Mouse (Mus musculus): Measurements from ENCODE around the gene Bmper. TPM values are rescaled to one million over a fixed set of nuclear protein-coding genes. Genes with fewer than 3 reads are reported as not detected.

Gene Bmper
- total and polyA plus RNA-seq, 2 experiments from 2014 or later, result 6.7 to 9.9 TPM

- peak; percentile 51 for DNase-seq (ENCODE audit: low spot score)
Observed at GRCm38 (mm10) chr9:23495400-23495799, 272.5 kb downstream of the Bmper start.

GRCm38 (mm10) chr9:23497626-23498025 is 274.8 kb downstream of the Bmper start:
- H3K27ac ChIP-seq, result no peak overlapping the region
- H3K36me3 ChIP-seq (ENCODE audit: insufficient read depth, low read length), result no peaks in the 10 kb centered on the region
- no peak for ATAC-seq
- no peak for TF ChIP-seq CTCF (IDR thresholded peaks at IDR 0.05; ENCODE audit: low read depth)
- H3K4me1 ChIP-seq (ENCODE audit: insufficient read depth, low read length), result no peaks in the 10 kb centered on the region
- no peaks in the 10 kb centered on the region for H3K9me3 ChIP-seq (ENCODE audit: low read length)
- DNase-seq (ENCODE audit: low spot score), result peak; percentile 31
- H3K27me3 ChIP-seq (ENCODE audit: insufficient read depth, low read length), result no peaks in the 10 kb centered on the region
- WGBS, result 17% methylated on average over 3 of the region's 3 CpGs
- no peak overlapping the region for H3K4me2 ChIP-seq (ENCODE audit: low read depth, low read length)
- no peak overlapping the region for H3K4me3 ChIP-seq (ENCODE audit: low read length)
- H3K9ac ChIP-seq (replicated peaks; ENCODE audit: low read length), result no peak overlapping the region

More at GRCm38 (mm10) chr9:23495400-23495799, 272.5 kb downstream of the Bmper start:
- H3K4me1 ChIP-seq (ENCODE audit: insufficient read depth, low read length), result no peaks in the 10 kb centered on the region
- WGBS, result 57% methylated on average over 4 of the region's 4 CpGs
- no peak overlapping the region for H3K27ac ChIP-seq
- H3K9me3 ChIP-seq (ENCODE audit: low read length), result no peaks in the 10 kb centered on the region
- H3K4me3 ChIP-seq (ENCODE audit: low read length), result no peak overlapping the region
- no peaks in the 10 kb centered on the region for H3K36me3 ChIP-seq (ENCODE audit: insufficient read depth, low read length)
- no peak for ATAC-seq
- no peak overlapping the region for H3K4me2 ChIP-seq (ENCODE audit: low read depth, low read length)
- no peak for TF ChIP-seq CTCF (IDR thresholded peaks at IDR 0.05; ENCODE audit: low read depth)
- H3K9ac ChIP-seq (replicated peaks; ENCODE audit: low read length), result no peak overlapping the region
- H3K27me3 ChIP-seq (ENCODE audit: insufficient read depth, low read length), result no peaks in the 10 kb centered on the region

GRCm38 (mm10) chr9:23533870-23534269 is 311.0 kb downstream of the Bmper start:
- WGBS, result 40% methylated on average over 1 of the region's 1 CpGs
- TF ChIP-seq CTCF (IDR thresholded peaks at IDR 0.05; ENCODE audit: low read depth), result no peak; the same call in 1 of the 2 replicates
- no peak overlapping the region for H3K9ac ChIP-seq (replicated peaks; ENCODE audit: low read length)
- H3K4me1 ChIP-seq (ENCODE audit: insufficient read depth, low read length), result no peaks in the 10 kb centered on the region
- H3K4me2 ChIP-seq (ENCODE audit: low read depth, low read length), result no peak overlapping the region
- no peak overlapping the region for H3K27ac ChIP-seq
- ATAC-seq, result no peak
- no peak for DNase-seq (ENCODE audit: low spot score)
- H3K27me3 ChIP-seq (ENCODE audit: insufficient read depth, low read length), result no peaks in the 10 kb centered on the region
- no peaks in the 10 kb centered on the region for H3K36me3 ChIP-seq (ENCODE audit: insufficient read depth, low read length)
- H3K9me3 ChIP-seq (ENCODE audit: low read length), result no peaks in the 10 kb centered on the region
- H3K4me3 ChIP-seq (ENCODE audit: low read length), result no peak overlapping the region

Data from hindbrain, postnatal 0 days (tissue).